Mouse (Mus musculus) midbrain, embryonic 10.5 days (tissue): ENCODE data around the gene Reg4. TPM values are rescaled to one million over a fixed set of nuclear protein-coding genes. Genes with fewer than 3 reads are reported as not detected.

Experiments
- DNase-seq: peaks from one replicate; pipeline ENCODE4 v3.0.0-alpha.2; 2017; ENCODE audit warnings: low spot score
- H3K27ac ChIP-seq: fragments of 300-500 bp; sonication (generic); replicated peaks from 2 replicates; pipeline ENCODE4 v1.5.1; 2016; ENCODE audit warnings: mild to moderate bottlenecking
- H3K27me3 ChIP-seq: fragments of 300-500 bp; sonication (generic); 2 replicates; pipeline ENCODE4 v1.6.1; 2016; ENCODE audit warnings: low read depth, mild to moderate bottlenecking; ENCODE audit not compliant: poor library complexity, severe bottlenecking
- H3K36me3 ChIP-seq: fragments of 300-500 bp; sonication (generic); 2 replicates; pipeline ENCODE4 v1.6.1; 2016; ENCODE audit warnings: mild to moderate bottlenecking, moderate library complexity
- H3K4me1 ChIP-seq: fragments of 300-500 bp; sonication (generic); 2 replicates; pipeline ENCODE4 v1.6.1; 2016
- H3K4me3 ChIP-seq: fragments of 300-500 bp; sonication (generic); 2 replicates; pipeline ENCODE4 v1.5.1; 2016; ENCODE audit warnings: mild to moderate bottlenecking, moderate library complexity
- H3K9me3 ChIP-seq: fragments of 300-500 bp; sonication (generic); replicated peaks from 2 replicates; pipeline ENCODE4 v1.6.1; 2016; ENCODE audit warnings: mild to moderate bottlenecking
- WGBS: fragments of 180-500 bp; shearing (Covaris S2); methylation state at CpG from one replicate; pipeline ENCODE4 v1.1.7; 2016; 5-methylcytosine and 5-hydroxymethylcytosine counted together
- polyA plus RNA-seq: library from polyadenylated mRNA; unstranded; fragments of >200 nt; fragmentation: Nextera tagmentation; extraction: Ambion mirVana; gene quantifications from 2 replicates; pipeline ENCODE4 v1.2.1, GENCODE M21; 2016

The Reg4 gene
- polyA plus RNA-seq = not detected in 2 replicates

DNA sequence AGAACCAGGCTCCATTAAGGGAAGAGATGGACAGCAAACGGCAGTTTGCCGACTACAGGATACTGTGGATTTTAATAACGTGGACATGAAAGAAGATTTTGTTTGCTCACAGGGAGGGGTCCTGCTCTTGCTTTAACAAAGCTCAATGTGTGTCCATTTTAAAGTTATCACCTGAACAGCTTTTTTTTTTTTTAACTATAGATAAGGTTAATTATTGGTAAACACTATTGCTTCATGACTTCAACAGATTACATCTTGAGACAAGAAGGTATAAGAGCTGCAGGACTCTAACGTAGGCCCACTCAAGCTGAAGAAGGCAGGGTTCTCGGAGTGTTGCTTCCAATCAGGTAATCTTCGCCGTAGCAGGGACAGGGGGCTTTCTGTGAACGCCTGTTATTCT lies at the start of gene Reg4:
Gene Reg4 (plus strand): TSS at position 301 of the 400 bp plus-strand sequence.
- no peak for DNase-seq
- Histone ChIP-seq H3K36me3 (no peaks in the 10 kb centered on the region), H3K27me3 (0 out of 2 replicates have a peak, but pooled peaks cover 7% of the 10 kb centered on the region), H3K9me3 (no peaks in the 10 kb centered on the region), H3K4me1 (peaks cover 15% of the 10 kb centered on the region), H3K4me3 (no peak within 1 kb of the TSS), H3K27ac (no peak within 1 kb of the TSS)
- WGBS = 84% methylated on average over 8 of the region's 8 CpGs

DNA sequence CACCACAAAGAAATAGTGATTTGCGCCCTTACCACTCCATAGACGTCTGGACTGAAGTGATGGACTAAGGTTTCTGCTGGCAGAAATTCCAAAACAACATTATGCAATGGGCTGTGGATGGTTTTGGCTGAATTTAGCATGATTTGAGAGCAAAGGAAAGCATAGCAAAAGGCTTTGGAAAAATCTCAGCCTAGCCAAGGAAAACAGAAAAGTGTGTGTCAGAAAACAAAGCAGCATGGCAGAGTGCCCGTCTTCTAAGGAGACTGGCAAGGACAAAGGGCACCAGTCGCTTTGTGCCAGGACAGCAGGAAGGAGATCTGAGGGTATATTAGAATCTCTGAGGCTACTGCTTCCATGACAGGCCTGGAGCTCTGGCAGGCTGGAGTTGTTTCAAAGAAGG lies 43.6 kb upstream of the Reg4 start:
- no peak overlapping the region for H3K4me3 ChIP-seq
- H3K9me3 ChIP-seq = no peaks in the 10 kb centered on the region; the same call in 1 of the 2 replicates
- peaks cover 5% of the 10 kb centered on the region; the same call in 1 of the 2 replicates for H3K4me1 ChIP-seq
- no peaks in the 10 kb centered on the region for H3K36me3 ChIP-seq
- WGBS = 85% methylated on average over 4 of the region's 4 CpGs
- no peak overlapping the region for H3K27ac ChIP-seq
- DNase-seq = no peak
- no peaks in the 10 kb centered on the region for H3K27me3 ChIP-seq

DNA sequence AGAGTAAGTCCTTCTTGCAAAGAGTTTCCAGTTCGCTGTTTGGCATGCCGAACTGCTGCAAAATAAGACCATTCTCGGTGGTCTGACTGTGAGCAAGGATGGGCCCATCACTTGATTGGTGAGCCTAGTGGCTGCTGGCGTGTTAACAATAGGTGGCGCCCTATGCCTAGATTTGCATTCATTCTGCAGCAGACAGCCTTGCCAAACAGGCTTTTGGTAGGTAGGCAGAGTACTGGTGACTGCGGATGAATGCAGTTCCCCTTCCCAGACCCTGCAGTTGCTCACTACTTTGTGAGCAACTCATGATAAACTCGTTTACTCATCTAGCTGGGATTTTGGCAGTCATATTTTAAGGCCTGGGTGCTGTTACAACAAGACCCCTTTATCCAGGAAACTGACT lies 41.2 kb upstream of the Reg4 start:
- WGBS = 20% methylated on average over 7 of the region's 7 CpGs
- Histone ChIP-seq H3K4me1 (peaks cover 21% of the 10 kb centered on the region), H3K4me3 (no peak overlapping the region), H3K27me3 (no peaks in the 10 kb centered on the region), H3K36me3 (no peaks in the 10 kb centered on the region), H3K9me3 (no peaks in the 10 kb centered on the region; the same call in 1 of the 2 replicates), H3K27ac (no peak overlapping the region)
- peak; percentile 62 for DNase-seq

DNA sequence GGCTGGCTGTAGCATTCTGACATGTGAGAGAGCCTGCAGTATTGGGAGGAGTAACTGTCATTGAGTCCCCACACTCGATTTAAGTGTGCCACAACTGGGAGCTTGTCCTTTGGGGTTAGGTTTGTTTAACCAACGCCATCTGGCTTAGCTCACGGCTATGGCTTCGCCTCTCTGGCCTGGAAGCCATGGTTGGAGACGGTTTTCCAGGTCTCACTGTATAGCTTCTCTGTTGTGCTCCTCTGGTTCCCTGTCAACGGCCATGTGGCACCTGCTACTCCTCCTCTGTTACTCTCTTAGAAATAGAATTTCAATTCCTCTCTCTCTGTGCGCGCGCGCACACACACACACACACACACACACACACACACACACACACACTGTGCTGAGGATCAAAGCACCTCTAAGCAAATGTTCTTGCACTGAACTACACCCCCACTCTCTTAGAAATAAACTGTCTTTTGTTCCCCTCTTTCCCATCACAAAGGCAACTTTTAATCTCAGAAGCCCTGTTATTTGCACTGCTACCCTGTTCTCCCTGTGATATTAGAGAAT lies 36.7 kb upstream of the Reg4 start:
- 55% methylated on average over 10 of the region's 10 CpGs for WGBS
- H3K27me3 ChIP-seq = no peaks in the 10 kb centered on the region
- H3K36me3 ChIP-seq = no peaks in the 10 kb centered on the region
- DNase-seq = peak; percentile 35
- no peak overlapping the region for H3K4me3 ChIP-seq
- peak overlapping the region; percentile 55 for H3K27ac ChIP-seq
- H3K4me1 ChIP-seq = peaks cover 24% of the 10 kb centered on the region
- H3K9me3 ChIP-seq = no peaks in the 10 kb centered on the region; the same call in 1 of the 2 replicates

DNA sequence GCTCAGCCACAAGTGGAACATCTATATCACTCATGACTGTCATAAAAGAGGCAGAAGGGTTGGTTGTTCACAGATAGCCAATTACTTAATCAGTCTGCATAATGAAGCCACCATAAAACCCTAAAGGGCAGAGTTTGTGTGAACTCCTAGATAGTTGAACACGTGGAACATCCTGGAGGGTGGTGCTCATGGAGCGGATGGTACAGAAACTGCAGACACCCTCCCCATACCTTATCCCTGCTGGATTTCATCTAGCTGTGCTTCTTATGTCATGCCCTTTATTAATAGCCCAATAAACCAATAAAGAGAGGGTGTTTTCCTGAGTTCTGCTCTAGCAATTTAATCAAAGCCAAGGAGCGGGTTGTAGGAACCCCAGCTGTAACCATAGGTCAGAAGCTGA lies 34.2 kb upstream of the Reg4 start:
- H3K9me3 ChIP-seq = no peaks in the 10 kb centered on the region; the same call in 1 of the 2 replicates
- no peak overlapping the region for H3K4me3 ChIP-seq
- no peak overlapping the region for H3K27ac ChIP-seq
- no peaks in the 10 kb centered on the region for H3K36me3 ChIP-seq
- no peaks in the 10 kb centered on the region for H3K27me3 ChIP-seq
- DNase-seq = no peak
- WGBS = 90% methylated on average over 3 of the region's 3 CpGs
- peaks cover 19% of the 10 kb centered on the region for H3K4me1 ChIP-seq

DNA sequence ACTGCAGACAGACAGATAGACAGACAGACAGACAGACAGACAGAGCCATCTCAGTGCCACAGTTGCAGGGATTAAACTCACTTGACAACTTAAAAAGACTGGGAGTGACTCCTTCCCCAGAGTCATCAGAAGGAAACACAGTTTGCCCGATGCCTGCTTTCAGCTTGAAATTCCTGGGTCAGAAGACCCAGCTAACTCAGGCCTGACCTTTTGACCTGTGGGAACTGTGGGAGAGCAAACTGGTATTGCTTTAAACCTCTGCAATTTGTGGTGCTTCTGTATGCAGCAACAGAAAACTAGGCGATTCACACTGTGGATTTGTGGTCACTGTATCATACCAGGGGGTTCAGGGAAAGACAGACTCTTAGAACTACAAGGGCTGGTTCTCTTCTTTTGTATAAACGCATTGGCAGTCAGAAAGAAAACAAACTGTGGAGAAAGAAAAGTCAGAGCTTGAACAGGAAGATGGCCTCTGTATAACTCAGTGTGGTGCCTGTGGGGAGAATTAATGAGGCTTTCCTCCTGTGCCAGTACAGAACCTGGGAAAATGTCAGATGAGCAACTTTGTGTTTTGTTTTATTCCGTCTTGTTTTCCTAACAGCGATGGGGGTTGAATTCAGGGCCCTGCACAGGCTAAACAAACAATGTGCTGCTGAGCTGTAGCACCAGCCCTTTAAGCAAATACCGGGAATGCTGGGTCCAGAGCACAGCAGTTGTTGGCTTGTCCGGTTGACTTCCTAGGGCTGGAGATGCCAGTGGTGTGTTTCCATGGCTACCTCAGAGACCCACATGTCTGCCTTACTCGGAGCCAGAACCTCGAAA lies 24.0 kb upstream of the Reg4 start:
- Histone ChIP-seq H3K9me3 (no peaks in the 10 kb centered on the region), H3K27me3 (no peaks in the 10 kb centered on the region), H3K27ac (peak overlapping the region; percentile 80), H3K4me1 (peaks cover 33% of the 10 kb centered on the region), H3K36me3 (no peaks in the 10 kb centered on the region), H3K4me3 (no peak overlapping the region)
- DNase-seq = peak; percentile 65
- WGBS = 10% methylated on average over 9 of the region's 9 CpGs

DNA sequence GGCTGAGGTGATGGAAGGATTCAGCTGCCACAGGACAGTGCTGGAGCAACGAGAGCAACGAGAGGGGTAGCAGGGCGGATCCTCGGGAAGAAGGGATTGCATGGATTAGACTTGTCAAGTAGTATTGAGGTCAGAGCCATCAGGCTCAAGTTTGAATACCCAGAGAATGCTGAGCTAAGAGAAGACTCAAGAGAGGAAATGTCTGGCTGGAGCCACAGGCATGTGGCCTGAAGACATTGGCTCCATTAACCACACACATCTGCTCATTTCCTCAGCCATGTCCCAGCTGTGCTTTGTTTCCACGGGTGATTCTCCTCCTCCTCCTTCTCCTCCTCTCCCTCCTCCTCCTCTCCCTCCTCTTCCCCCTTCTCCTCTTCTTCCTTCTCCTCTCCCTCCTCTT lies 22.2 kb upstream of the Reg4 start:
- no peak for DNase-seq

DNA sequence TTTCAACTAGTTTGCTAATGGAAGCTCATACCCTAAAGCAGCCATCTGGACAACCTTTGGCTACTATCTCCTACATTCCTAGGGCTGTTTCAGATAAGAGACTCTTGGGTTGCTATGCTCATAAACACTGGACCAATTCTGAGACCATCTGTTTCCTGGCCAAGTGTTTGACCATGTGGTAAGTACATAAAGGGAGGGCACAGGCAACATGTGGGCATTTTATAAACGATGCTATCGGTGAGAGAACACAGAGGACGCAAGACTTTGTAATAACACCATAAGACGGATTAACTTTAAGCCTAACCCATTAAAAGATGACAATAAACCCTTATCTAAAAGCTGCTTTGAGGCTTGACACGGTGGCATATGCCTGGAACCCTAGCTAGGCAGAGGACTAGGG lies 18.7 kb upstream of the Reg4 start:
- H3K4me3 ChIP-seq = no peak overlapping the region
- peaks cover 8% of the 10 kb centered on the region for H3K4me1 ChIP-seq
- H3K9me3 ChIP-seq = no peaks in the 10 kb centered on the region
- no peak overlapping the region for H3K27ac ChIP-seq
- DNase-seq = no peak
- H3K36me3 ChIP-seq = no peaks in the 10 kb centered on the region
- 89% methylated on average over 5 of the region's 5 CpGs for WGBS
- no peaks in the 10 kb centered on the region for H3K27me3 ChIP-seq

More for the DNA sequence above, 22.2 kb upstream of the Reg4 start:
- no peak overlapping the region for H3K4me3 ChIP-seq
- peaks cover 33% of the 10 kb centered on the region for H3K4me1 ChIP-seq
- WGBS = 69% methylated on average over 5 of the region's 5 CpGs
- H3K9me3 ChIP-seq = no peaks in the 10 kb centered on the region
- no peaks in the 10 kb centered on the region for H3K36me3 ChIP-seq
- H3K27ac ChIP-seq = no peak overlapping the region
- H3K27me3 ChIP-seq = no peaks in the 10 kb centered on the region

DNA sequence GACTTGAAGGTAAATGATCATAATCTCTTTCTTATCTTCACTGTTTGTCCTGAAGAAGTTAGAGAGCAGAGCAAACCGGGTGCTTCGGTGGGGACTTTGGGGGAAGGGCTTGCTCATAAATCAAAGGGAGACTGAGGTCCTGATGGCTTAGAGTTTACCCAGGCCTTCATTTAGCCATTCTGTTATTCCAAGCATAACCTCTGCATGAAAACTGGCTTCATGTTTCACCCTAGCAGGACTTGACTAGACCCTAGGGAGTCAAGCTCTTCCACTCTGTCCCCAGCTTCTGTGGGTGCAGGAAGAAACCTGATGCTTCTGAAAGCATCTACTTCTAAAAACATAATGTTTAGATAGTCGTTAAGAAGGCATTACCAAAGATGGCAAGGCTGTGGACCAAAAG lies 15.0 kb upstream of the Reg4 start:
- no peaks in the 10 kb centered on the region for H3K36me3 ChIP-seq
- no peaks in the 10 kb centered on the region for H3K27me3 ChIP-seq
- no peaks in the 10 kb centered on the region for H3K4me1 ChIP-seq
- H3K4me3 ChIP-seq = no peak overlapping the region
- no peaks in the 10 kb centered on the region for H3K9me3 ChIP-seq
- no peak for DNase-seq
- H3K27ac ChIP-seq = no peak overlapping the region
- WGBS = 68% methylated on average over 3 of the region's 3 CpGs

DNA sequence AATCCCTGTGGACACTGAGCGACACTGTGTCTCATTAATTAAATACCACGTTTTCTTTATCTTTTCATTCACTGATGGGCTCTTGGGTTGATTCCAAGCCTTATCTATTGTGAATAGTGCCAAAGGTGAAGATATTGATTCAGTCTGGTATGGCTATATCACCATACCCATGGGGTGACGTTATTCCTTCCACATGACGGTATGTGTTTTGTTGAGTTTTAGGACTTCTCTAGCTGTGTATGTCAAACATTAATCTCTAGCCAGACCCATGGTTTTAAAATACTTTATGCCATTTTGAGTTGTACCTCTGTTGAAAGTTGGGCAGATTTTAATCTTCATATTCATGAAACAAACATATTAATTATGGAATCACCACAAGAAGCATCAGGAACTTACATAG lies 12.8 kb upstream of the Reg4 start:
- Histone ChIP-seq H3K27me3 (no peaks in the 10 kb centered on the region), H3K9me3 (no peaks in the 10 kb centered on the region), H3K36me3 (no peaks in the 10 kb centered on the region), H3K4me1 (no peaks in the 10 kb centered on the region), H3K27ac (no peak overlapping the region), H3K4me3 (no peak overlapping the region)
- DNase-seq = no peak
- WGBS = 89% methylated on average over 4 of the region's 4 CpGs

DNA sequence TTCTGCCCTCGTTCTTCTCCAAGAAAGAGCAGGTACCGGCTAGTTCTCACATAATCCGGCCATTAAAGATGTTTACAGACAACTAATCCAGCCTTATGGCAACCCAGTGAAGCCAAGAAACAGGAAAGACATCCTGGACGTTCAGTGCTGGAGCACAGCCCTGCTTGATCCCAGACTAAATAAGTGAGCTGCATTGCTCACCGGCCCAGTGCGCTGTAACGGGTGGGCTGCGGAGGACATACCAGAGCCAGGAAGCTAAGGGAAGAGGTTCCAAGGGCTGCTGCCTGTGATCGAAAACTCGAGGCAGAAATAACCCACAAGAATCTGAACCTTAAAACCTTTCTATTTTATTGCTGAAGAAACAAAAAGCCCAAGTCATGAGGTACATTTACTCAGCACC lies 11.1 kb upstream of the Reg4 start:
- Histone ChIP-seq H3K9me3 (no peaks in the 10 kb centered on the region), H3K4me3 (no peak overlapping the region), H3K27me3 (no peaks in the 10 kb centered on the region), H3K36me3 (no peaks in the 10 kb centered on the region), H3K4me1 (no peaks in the 10 kb centered on the region), H3K27ac (no peak overlapping the region)
- DNase-seq = no peak
- 80% methylated on average over 10 of the region's 10 CpGs for WGBS

DNA sequence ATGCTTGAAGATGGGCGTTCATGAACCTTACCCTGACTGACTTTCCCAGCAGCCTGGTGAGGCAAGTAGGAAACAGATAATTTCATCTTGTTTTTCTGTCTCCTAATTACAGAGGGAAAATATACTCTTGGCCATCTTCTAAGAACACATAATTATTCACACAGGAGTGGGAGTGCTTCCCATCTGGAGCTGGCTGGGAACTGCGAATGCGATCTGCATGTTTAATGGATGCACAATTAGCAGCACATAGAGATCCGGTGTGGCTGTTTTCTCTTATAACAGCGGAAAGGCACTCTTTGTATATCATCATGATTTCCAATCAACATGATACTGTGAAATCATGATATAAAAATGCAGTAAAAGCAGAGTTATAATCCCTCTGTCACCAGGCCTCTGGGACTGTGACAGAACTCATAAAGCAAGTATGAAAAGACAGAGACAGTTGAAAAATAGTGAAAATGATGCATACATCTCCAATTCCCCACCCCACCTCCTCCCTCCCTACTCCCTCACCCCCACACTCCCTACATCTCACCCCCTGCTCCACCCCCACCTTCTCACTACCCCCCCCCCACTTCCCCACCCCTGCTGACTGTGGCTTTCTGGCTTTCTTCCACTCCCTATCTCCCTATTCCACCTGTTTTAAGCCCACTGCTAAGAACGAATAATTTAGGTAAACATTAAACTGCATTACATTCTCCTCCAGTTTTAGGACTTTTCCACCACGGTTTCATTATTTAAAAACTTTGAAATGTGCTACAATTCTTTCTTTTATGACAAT lies 10.5 kb upstream of the Reg4 start:
- no peak overlapping the region for H3K27ac ChIP-seq
- H3K36me3 ChIP-seq = no peaks in the 10 kb centered on the region
- WGBS = 91% methylated on average over 7 of the region's 7 CpGs
- H3K4me3 ChIP-seq = no peak overlapping the region
- H3K4me1 ChIP-seq = no peaks in the 10 kb centered on the region
- no peaks in the 10 kb centered on the region for H3K27me3 ChIP-seq
- no peak for DNase-seq
- H3K9me3 ChIP-seq = no peaks in the 10 kb centered on the region

DNA sequence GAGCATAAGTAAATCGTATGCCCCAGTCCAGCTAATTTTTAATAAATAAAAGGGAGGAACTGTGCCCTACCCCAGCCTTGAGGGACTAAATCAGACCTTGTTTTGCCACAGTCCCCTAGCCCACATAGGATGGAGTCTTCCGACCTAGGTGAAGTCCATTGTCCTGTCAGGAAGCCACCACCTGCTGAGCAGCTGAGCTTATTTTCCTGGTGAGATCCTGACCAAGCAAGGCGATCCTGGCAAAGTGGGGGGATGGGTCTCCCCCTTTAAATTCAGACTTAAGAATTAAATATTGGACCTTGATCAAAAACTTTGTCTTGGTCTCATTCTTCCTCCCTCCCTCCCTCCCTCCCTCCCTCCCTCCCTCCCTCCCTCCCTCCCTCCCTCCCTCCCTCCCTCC lies 5.7 kb upstream of the Reg4 start:
- H3K27ac ChIP-seq = no peak overlapping the region
- DNase-seq = no peak
- H3K4me1 ChIP-seq = no peaks in the 10 kb centered on the region
- H3K4me3 ChIP-seq = no peak overlapping the region
- no peaks in the 10 kb centered on the region for H3K36me3 ChIP-seq
- WGBS = 70% methylated on average over 3 of the region's 3 CpGs
- H3K27me3 ChIP-seq = no peaks in the 10 kb centered on the region
- no peaks in the 10 kb centered on the region for H3K9me3 ChIP-seq
